Mouse (Mus musculus): ENCODE data around the gene Slc26a8.

Gene Slc26a8

GRCm38 (mm10) chr17:28643697-28644096, 46.3 kb downstream of the Slc26a8 start:
- DNase-seq (ENCODE audit: low read depth, low spot score): no peak

GRCm38 (mm10) chr17:28640113-28640512, 49.9 kb downstream of the Slc26a8 start:
- no peak for DNase-seq (ENCODE audit: low read depth, low spot score)

- no peak for DNase-seq (ENCODE audit: low read depth, low spot score)
Observed at GRCm38 (mm10) chr17:28637711-28638690, 52.0 kb downstream of the Slc26a8 start.

GRCm38 (mm10) chr17:28635842-28636241, 54.2 kb downstream of the Slc26a8 start:
- no peak for DNase-seq (ENCODE audit: low read depth, low spot score)

GRCm38 (mm10) chr17:28629125-28629524, 60.9 kb downstream of the Slc26a8 start:
- DNase-seq (ENCODE audit: low read depth, low spot score): no peak

GRCm38 (mm10) chr17:28628248-28629124, 61.5 kb downstream of the Slc26a8 start:
- no peak for DNase-seq (ENCODE audit: low read depth, low spot score)

DNA sequence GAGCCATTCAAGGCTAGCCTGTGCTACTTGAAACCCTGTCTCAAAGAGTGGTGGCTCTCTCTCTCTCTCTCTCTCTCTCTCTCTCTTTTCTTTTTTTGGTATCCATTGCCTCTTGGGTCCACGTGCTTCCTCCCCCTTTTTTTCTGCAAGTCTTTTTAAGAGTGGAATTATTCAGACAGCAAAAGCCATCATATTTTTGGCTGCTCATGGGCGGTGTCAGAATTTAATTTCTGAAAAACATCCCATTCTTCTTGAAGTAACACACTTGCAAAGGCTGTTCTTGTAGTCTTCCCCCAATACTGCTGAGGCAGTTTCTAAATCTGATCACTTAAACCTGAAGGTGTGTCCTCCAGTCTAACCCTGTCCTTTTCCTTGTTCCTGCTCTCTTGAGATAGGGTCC, 63.1 kb downstream of the Slc26a8 start:
- no peak for DNase-seq (ENCODE audit: low read depth, low spot score)

GRCm38 (mm10) chr17:28625327-28625726, 64.7 kb downstream of the Slc26a8 start:
- no peak for DNase-seq (ENCODE audit: low read depth, low spot score)

GRCm38 (mm10) chr17:28624841-28625240, 65.2 kb downstream of the Slc26a8 start:
- DNase-seq (ENCODE audit: low read depth, low spot score): no peak

DNA sequence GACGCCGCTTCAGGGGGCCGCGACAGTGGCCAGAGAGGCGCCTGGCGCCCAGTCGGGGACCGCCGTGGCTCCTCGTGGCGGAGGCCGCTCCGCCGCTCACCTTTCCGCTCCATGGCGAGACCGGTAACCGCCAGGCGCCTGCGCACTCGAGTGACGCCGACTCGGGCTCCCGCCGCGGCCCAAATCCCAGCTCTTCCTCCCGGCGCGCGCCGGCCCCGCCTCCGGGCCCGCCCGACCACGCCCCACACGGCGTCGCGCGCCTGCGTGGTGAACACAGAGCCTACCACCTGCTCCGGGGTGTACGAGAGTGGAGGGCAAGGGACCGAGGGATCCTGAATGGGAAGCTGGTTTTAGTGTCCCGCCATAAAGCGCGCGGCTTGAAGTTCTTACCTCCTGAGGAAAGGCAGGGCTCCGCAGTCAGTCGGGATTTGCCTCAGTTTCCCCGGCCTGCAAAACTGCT, 67.7 kb downstream of the Slc26a8 start, which contains the start of gene Srpk1:
Gene Srpk1, minus strand, starts transcription at position 410 of the 460 bp plus-strand sequence.
- peak; percentile 88 for DNase-seq (ENCODE audit: low read depth, low spot score)

GRCm38 (mm10) chr17:28621381-28622299, 68.4 kb downstream of the Slc26a8 start:
- peak; percentile 42 for DNase-seq (ENCODE audit: low read depth, low spot score)

GRCm38 (mm10) chr17:28618775-28619174, 71.3 kb downstream of the Slc26a8 start:
- DNase-seq (ENCODE audit: low read depth, low spot score): no peak

- DNase-seq (ENCODE audit: low read depth, low spot score): no peak
Observed at GRCm38 (mm10) chr17:28618124-28618523, 71.9 kb downstream of the Slc26a8 start.

GRCm38 (mm10) chr17:28617636-28618035, 72.4 kb downstream of the Slc26a8 start:
- DNase-seq (ENCODE audit: low read depth, low spot score): no peak

DNA sequence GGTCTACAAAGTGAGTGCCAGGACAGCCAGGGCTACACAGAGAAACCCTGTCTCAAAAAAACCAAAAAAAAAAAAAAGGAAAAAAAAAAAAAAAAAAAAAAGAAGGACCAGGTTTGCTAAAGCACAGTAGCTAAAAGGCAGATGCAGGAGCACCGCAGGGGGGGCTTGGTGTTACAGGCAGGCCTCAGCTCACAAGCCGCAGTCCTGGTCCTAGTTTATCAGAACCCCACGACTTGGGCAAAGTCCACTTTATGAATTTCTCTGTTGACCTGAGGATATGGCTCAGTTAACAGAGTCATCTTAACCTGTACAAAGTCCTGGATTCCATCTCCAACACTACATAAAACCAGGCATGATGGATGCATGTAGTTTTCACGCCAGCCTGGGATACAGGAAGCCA, 74.7 kb downstream of the Slc26a8 start:
- no peak for DNase-seq (ENCODE audit: low read depth, low spot score)

GRCm38 (mm10) chr17:28613096-28613495, 76.9 kb downstream of the Slc26a8 start:
- DNase-seq (ENCODE audit: low read depth, low spot score): no peak

- no peak for DNase-seq (ENCODE audit: low read depth, low spot score)
Observed at GRCm38 (mm10) chr17:28612603-28613002, 77.4 kb downstream of the Slc26a8 start.

- DNase-seq (ENCODE audit: low read depth, low spot score): no peak
Observed at GRCm38 (mm10) chr17:28609543-28609942, 80.5 kb downstream of the Slc26a8 start.

DNA sequence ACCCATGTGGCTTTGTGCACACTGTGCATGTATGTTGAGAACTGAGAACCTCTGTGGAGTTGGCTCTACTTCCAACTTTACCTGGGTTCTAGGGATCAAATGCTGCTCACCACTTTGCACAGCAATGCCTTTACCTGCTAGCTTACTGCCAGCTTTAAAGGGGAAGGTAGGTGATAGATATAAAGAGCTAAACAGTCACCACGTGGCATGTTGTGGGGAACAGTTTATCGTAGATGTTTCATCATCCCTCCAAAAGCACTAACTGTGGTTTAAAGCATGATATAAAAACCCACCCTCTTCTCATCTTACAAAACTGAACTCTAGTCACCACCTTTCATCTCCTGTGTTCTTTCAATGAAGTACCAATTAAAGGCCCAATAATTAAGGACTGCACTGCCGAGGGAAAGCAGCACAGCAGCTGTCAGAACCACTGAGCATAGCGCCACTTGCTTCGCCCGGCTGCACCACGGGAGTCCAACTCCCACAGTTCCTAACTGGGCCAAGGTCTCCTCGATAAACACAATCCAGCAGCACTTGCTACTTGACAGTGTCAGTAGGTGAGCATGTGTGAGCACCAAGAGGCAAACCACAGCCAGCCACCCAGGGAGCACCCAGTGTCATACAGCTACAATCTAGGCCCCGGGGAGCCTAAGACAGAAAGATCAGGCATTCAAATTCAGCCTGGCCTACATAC, 88.3 kb downstream of the Slc26a8 start:
- no peak for DNase-seq (ENCODE audit: low read depth, low spot score)

GRCm38 (mm10) chr17:28600780-28601179, 89.3 kb downstream of the Slc26a8 start:
- no peak for DNase-seq (ENCODE audit: low read depth, low spot score)

All from embryo, embryonic 11.5 days (tissue).